Mouse (Mus musculus): ENCODE measurements around the gene Nisch. TPM values are rescaled to one million over a fixed set of nuclear protein-coding genes. Genes with fewer than 3 reads are reported as not detected.
A peak's percentile ranks its signal among the peaks of the same experiment; 100 is the strongest.

Gene Nisch
- polyA plus RNA-seq, 1 experiment from 2014 or later: 296 TPM

- 90% methylated on average over 26 of the region's 26 CpGs for whole genome bisulfite sequencing
- peaks cover 71% of the 10 kb centered on the region for H3K36me3 ChIP-seq (ENCODE audit: control insufficient read depth, insufficient read depth, low read length)
- H3K9ac ChIP-seq (ENCODE audit: low read depth, low read length): no peak overlapping the region
- H3K9me3 ChIP-seq (ENCODE audit: control insufficient read depth, low read length): no peaks in the 10 kb centered on the region
- no peak overlapping the region for H3K27ac ChIP-seq (replicated peaks; ENCODE audit: low read depth, low read length)
- no peak overlapping the region for H3K4me2 ChIP-seq (ENCODE audit: low read depth, low read length)
- peaks cover 29% of the 10 kb centered on the region for H3K4me1 ChIP-seq (ENCODE audit: control insufficient read depth, insufficient read depth, low read length)
- no peak overlapping the region for H3K4me3 ChIP-seq (ENCODE audit: low read depth, low read length)
- ATAC-seq (ENCODE audit: low read depth) (no peak), DNase-seq (ENCODE audit: low spot score) (no peak)
- no peaks in the 10 kb centered on the region for H3K27me3 ChIP-seq (replicated peaks; ENCODE audit: control insufficient read depth, insufficient read depth, low read length)
Observed at GRCm38 (mm10) chr14:31136411-31137280, 80.1 kb downstream of the Nisch start.

DNA sequence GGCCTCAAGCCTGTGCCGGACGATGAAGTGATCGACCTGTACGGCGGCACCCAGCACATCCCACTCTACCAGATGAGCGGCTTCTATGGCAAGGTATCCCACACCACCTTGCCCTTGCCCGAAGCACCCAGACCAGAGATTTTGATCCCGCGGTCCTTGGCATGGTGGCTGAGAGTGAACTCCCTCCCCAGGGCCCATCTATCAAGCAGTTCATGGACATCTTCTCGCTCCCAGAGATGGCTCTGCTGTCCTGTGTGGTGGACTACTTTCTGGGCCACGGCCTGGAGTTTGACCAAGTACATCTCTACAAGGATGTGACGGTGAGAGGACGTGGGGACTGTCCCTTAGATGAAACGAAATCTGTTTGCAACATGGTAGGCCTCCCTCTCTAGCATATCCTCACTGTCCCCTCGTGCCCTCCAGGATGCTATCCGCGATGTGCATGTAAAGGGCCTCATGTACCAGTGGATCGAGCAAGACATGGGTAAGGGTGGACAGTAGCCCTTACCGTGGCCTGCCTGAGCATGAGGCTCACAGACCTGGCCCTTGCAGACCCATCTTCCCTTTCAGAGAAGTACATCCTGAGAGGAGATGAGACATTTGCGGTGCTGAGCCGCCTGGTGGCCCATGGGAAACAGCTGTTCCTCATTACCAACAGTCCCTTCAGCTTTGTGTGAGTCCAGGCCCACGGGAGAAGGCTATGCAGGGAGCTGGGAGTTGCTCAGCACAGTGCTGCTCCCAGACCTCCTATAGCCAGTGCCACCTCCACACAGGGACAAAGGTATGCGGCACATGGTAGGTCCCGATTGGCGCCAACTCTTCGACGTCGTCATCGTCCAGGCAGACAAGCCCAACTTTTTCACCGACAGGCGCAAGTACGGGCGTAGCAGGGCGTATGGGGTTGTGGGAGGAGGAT, 81.0 kb downstream of the Nisch start:
- ATAC-seq (ENCODE audit: low read depth): no peak
- no peak overlapping the region for H3K9ac ChIP-seq (ENCODE audit: low read depth, low read length)
- H3K4me3 ChIP-seq (ENCODE audit: low read depth, low read length): no peak overlapping the region
- WGBS: 92% methylated on average over 34 of the region's 34 CpGs
- peaks cover 29% of the 10 kb centered on the region for H3K4me1 ChIP-seq (ENCODE audit: control insufficient read depth, insufficient read depth, low read length)
- peaks cover 66% of the 10 kb centered on the region for H3K36me3 ChIP-seq (ENCODE audit: control insufficient read depth, insufficient read depth, low read length)
- no peak overlapping the region for H3K4me2 ChIP-seq (ENCODE audit: low read depth, low read length)
- H3K27ac ChIP-seq (replicated peaks; ENCODE audit: low read depth, low read length): no peak overlapping the region
- H3K9me3 ChIP-seq (ENCODE audit: control insufficient read depth, low read length): no peaks in the 10 kb centered on the region
- no peaks in the 10 kb centered on the region for H3K27me3 ChIP-seq (replicated peaks; ENCODE audit: control insufficient read depth, insufficient read depth, low read length)
- no peak for DNase-seq (ENCODE audit: low spot score)

GRCm38 (mm10) chr14:31134015-31135000, 82.4 kb downstream of the Nisch start:
- no peaks in the 10 kb centered on the region for H3K9me3 ChIP-seq (ENCODE audit: control insufficient read depth, low read length)
- 0 out of 2 replicates have a peak overlapping the region, but pooled peaks have one; percentile 90 for H3K9ac ChIP-seq (ENCODE audit: low read depth, low read length)
- peaks cover 41% of the 10 kb centered on the region for H3K4me1 ChIP-seq (ENCODE audit: control insufficient read depth, insufficient read depth, low read length)
- H3K4me3 ChIP-seq (ENCODE audit: low read depth, low read length): no peak overlapping the region
- 80% methylated on average over 25 of the region's 25 CpGs for WGBS
- ATAC-seq (ENCODE audit: low read depth) (no peak), DNase-seq (ENCODE audit: low spot score) (peak; percentile 59)
- peak overlapping the region; percentile 74 for H3K4me2 ChIP-seq (ENCODE audit: low read depth, low read length)
- no peaks in the 10 kb centered on the region for H3K27me3 ChIP-seq (replicated peaks; ENCODE audit: control insufficient read depth, insufficient read depth, low read length)
- H3K27ac ChIP-seq (replicated peaks; ENCODE audit: low read depth, low read length): peak overlapping the region; percentile 68
- H3K36me3 ChIP-seq (ENCODE audit: control insufficient read depth, insufficient read depth, low read length): peaks cover 52% of the 10 kb centered on the region

- Histone ChIP-seq H3K9me3 (ENCODE audit: control insufficient read depth, low read length) (no peaks in the 10 kb centered on the region), H3K4me3 (ENCODE audit: low read depth, low read length) (peak overlapping the region; percentile 90), H3K9ac (ENCODE audit: low read depth, low read length) (peak overlapping the region; percentile 90), H3K4me1 (ENCODE audit: control insufficient read depth, insufficient read depth, low read length) (peaks cover 43% of the 10 kb centered on the region), H3K36me3 (ENCODE audit: control insufficient read depth, insufficient read depth, low read length) (peaks cover 40% of the 10 kb centered on the region), H3K27ac (replicated peaks; ENCODE audit: low read depth, low read length) (peak overlapping the region; percentile 68), H3K4me2 (ENCODE audit: low read depth, low read length) (peak overlapping the region; percentile 74), H3K27me3 (replicated peaks; ENCODE audit: control insufficient read depth, insufficient read depth, low read length) (no peaks in the 10 kb centered on the region)
- WGBS: 51% methylated on average over 11 of the region's 11 CpGs
- DNase-seq (ENCODE audit: low spot score): peak; percentile 91
- ATAC-seq (ENCODE audit: low read depth): peak; percentile 53
Observed at GRCm38 (mm10) chr14:31133023-31133665, 83.6 kb downstream of the Nisch start.

GRCm38 (mm10) chr14:31132491-31132975, 84.2 kb downstream of the Nisch start:
- Histone ChIP-seq H3K27me3 (replicated peaks; ENCODE audit: control insufficient read depth, insufficient read depth, low read length) (no peaks in the 10 kb centered on the region), H3K4me3 (ENCODE audit: low read depth, low read length) (peak overlapping the region; percentile 90), H3K4me1 (ENCODE audit: control insufficient read depth, insufficient read depth, low read length) (peaks cover 43% of the 10 kb centered on the region), H3K4me2 (ENCODE audit: low read depth, low read length) (peak overlapping the region; percentile 74), H3K9me3 (ENCODE audit: control insufficient read depth, low read length) (no peaks in the 10 kb centered on the region), H3K27ac (replicated peaks; ENCODE audit: low read depth, low read length) (peak overlapping the region; percentile 68), H3K36me3 (ENCODE audit: control insufficient read depth, insufficient read depth, low read length) (peaks cover 34% of the 10 kb centered on the region), H3K9ac (ENCODE audit: low read depth, low read length) (peak overlapping the region; percentile 90)
- DNase-seq (ENCODE audit: low spot score) (no peak), ATAC-seq (ENCODE audit: low read depth) (no peak)
- WGBS: 81% methylated on average over 7 of the region's 7 CpGs

GRCm38 (mm10) chr14:31132031-31132430, 84.7 kb downstream of the Nisch start:
- H3K4me3 ChIP-seq (ENCODE audit: low read depth, low read length): peak overlapping the region; percentile 90
- H3K9me3 ChIP-seq (ENCODE audit: control insufficient read depth, low read length): no peaks in the 10 kb centered on the region
- H3K4me1 ChIP-seq (ENCODE audit: control insufficient read depth, insufficient read depth, low read length): peaks cover 48% of the 10 kb centered on the region
- H3K36me3 ChIP-seq (ENCODE audit: control insufficient read depth, insufficient read depth, low read length): peaks cover 29% of the 10 kb centered on the region
- 12% methylated on average over 6 of the region's 6 CpGs for WGBS
- DNase-seq (ENCODE audit: low spot score) (peak; percentile 46), ATAC-seq (ENCODE audit: low read depth) (no peak)
- H3K27me3 ChIP-seq (replicated peaks; ENCODE audit: control insufficient read depth, insufficient read depth, low read length): no peaks in the 10 kb centered on the region
- H3K27ac ChIP-seq (replicated peaks; ENCODE audit: low read depth, low read length): no peak overlapping the region
- H3K4me2 ChIP-seq (ENCODE audit: low read depth, low read length): peak overlapping the region; percentile 74
- H3K9ac ChIP-seq (ENCODE audit: low read depth, low read length): peak overlapping the region; percentile 90

DNA sequence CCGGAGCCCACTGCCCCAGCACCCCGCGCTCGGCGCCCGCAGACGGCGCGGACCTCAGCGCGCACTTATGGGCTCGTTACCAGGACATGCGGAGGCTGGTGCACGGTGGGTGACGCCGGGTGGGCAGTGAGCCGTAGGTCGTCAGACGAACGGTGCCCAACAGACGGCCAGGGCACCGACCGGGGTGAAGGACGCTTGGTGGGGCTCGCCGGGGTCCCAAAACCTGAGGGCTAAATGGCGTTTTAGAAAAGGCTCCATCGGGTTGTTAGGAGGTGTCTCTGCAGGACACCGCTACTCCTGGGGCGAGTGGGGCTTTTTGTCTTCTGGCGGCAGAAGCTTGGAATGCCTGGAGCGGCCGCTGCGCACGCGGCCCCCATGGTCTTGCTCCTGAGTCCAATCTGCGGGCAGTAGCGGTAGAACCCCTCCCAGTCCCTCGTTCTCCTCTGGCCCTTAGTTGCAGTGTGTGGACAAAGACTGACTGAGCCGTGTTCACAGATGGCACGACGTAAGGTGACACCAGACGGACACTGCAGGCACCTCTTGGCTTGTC, 85.4 kb downstream of the Nisch start:
- H3K4me3 ChIP-seq (ENCODE audit: low read depth, low read length): peak overlapping the region; percentile 90
- H3K27me3 ChIP-seq (replicated peaks; ENCODE audit: control insufficient read depth, insufficient read depth, low read length): no peaks in the 10 kb centered on the region
- H3K4me2 ChIP-seq (ENCODE audit: low read depth, low read length): peak overlapping the region; percentile 74
- peaks cover 49% of the 10 kb centered on the region for H3K4me1 ChIP-seq (ENCODE audit: control insufficient read depth, insufficient read depth, low read length)
- peak overlapping the region; percentile 84 for H3K27ac ChIP-seq (replicated peaks; ENCODE audit: low read depth, low read length)
- peaks cover 22% of the 10 kb centered on the region for H3K36me3 ChIP-seq (ENCODE audit: control insufficient read depth, insufficient read depth, low read length)
- ATAC-seq (ENCODE audit: low read depth) (no peak), DNase-seq (ENCODE audit: low spot score) (peak; percentile 54)
- no peaks in the 10 kb centered on the region for H3K9me3 ChIP-seq (ENCODE audit: control insufficient read depth, low read length)
- H3K9ac ChIP-seq (ENCODE audit: low read depth, low read length): peak overlapping the region; percentile 90
- WGBS: 1% methylated on average over 39 of the region's 43 CpGs

Measured in embryonic facial prominence, embryonic 14.5 days (tissue).